Mouse (Mus musculus) forebrain, embryonic 11.5 days (tissue): ENCODE measurements around the gene Mthfr. TPM values are rescaled to one million over a fixed set of nuclear protein-coding genes. Genes with fewer than 3 reads are reported as not detected.

ENCODE experiments used
- ATAC-seq: fragments of 200-750 bp; cut with Nextera tagmentation; replicated peaks from 2 replicates; pipeline ENCODE4 v1.8.0; 2017; ENCODE audit warnings: moderate TSS enrichment; ENCODE audit not compliant: low FRiP score
- DNase-seq: peaks from one replicate; pipeline ENCODE4 v3.0.0-alpha.2; 2017; ENCODE audit warnings: low spot score
- H3K27ac ChIP-seq: fragments of 300-500 bp; sonication (generic); 2 replicates; pipeline ENCODE4 v1.5.1; 2014; ENCODE audit warnings: low read depth, low read length
- H3K27me3 ChIP-seq: fragments of 300-500 bp; sonication (generic); 2 replicates; pipeline ENCODE4 v1.6.1; 2014; ENCODE audit warnings: mild to moderate bottlenecking, low read length, mixed read lengths; ENCODE audit not compliant: control insufficient read depth, insufficient read depth
- H3K36me3 ChIP-seq: fragments of 300-500 bp; sonication (generic); 2 replicates; pipeline ENCODE4 v1.6.1; 2014; ENCODE audit warnings: mild to moderate bottlenecking, low read length, moderate library complexity, mixed read lengths; ENCODE audit not compliant: control insufficient read depth, insufficient read depth
- H3K4me1 ChIP-seq: fragments of 300-500 bp; sonication (generic); replicated peaks from 2 replicates; pipeline ENCODE4 v1.6.1; 2014; ENCODE audit warnings: low read length, mixed read lengths; ENCODE audit not compliant: control insufficient read depth, insufficient read depth
- H3K4me2 ChIP-seq: fragments of 300-500 bp; sonication (generic); 2 replicates; pipeline ENCODE4 v1.6.1; 2014; ENCODE audit warnings: low read depth, mild to moderate bottlenecking, low read length, moderate library complexity, mixed read lengths; ENCODE audit not compliant: severe bottlenecking
- H3K4me3 ChIP-seq: fragments of 300-500 bp; sonication (generic); 2 replicates; pipeline ENCODE4 v1.5.1; 2014; ENCODE audit warnings: low read depth, low read length
- H3K9ac ChIP-seq: fragments of 300-500 bp; sonication (generic); 2 replicates; pipeline ENCODE4 v1.6.1; 2014; ENCODE audit warnings: low read length
- H3K9me3 ChIP-seq: fragments of 300-500 bp; sonication (generic); 2 replicates; pipeline ENCODE4 v1.6.1; 2016; ENCODE audit warnings: low read length, mixed read lengths; ENCODE audit not compliant: control insufficient read depth
- WGBS: fragments of 180-500 bp; shearing (Covaris S2); extraction: QIAGEN DNeasy Blood & Tissue Kit; methylation state at CpG from one replicate; pipeline ENCODE4 v1.1.7; 2014; 5-methylcytosine and 5-hydroxymethylcytosine counted together
- polyA plus RNA-seq: library from polyadenylated mRNA; unstranded; fragments of >200 nt; fragmentation: Nextera tagmentation; extraction: Ambion mirVana; gene quantifications from 2 replicates; pipeline ENCODE4 v1.2.1, GENCODE M21; 2014

Gene Mthfr
- polyA plus RNA-seq, 1 experiment from 2014 or later, result 27.6 TPM

DNA sequence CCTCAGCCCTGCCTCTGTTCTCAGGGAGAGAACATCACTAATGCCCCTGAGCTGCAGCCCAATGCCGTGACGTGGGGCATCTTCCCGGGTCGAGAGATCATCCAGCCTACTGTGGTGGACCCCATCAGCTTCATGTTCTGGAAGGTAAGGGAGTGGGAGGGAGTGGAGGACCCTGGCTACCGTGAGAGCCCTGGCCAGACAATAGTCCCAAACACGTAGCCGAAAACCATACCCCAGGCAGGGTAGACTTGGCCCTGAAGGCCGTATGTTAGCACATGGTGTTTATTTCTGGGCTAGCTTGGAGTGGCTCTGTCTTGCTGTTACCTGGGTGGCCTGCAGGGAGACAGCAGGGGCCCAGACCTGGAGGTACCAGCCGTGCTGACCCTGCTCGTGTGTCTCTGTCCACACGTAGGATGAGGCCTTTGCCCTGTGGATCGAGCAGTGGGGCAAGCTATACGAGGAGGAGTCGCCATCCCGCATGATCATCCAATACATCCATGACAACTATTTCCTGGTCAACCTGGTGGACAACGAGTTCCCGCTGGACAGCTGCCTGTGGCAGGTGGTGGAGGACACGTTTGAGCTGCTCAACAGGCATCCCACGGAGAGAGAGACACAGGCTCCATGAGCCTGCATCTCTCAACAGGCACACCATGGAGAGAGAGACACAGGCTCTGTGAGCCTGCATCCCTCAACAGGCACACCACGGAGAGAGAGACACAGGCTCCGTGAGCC lies 16.3 kb downstream of the Mthfr start:
- H3K27ac ChIP-seq, result no peak overlapping the region
- no peaks in the 10 kb centered on the region for H3K27me3 ChIP-seq
- H3K4me2 ChIP-seq, result no peak overlapping the region
- no peaks in the 10 kb centered on the region for H3K9me3 ChIP-seq
- no peak overlapping the region for H3K4me3 ChIP-seq
- no peaks in the 10 kb centered on the region for H3K4me1 ChIP-seq
- H3K36me3 ChIP-seq, result peaks cover 6% of the 10 kb centered on the region; the same call in 1 of the 2 replicates
- DNase-seq, result peak; percentile 52
- no peak for ATAC-seq
- no peak overlapping the region for H3K9ac ChIP-seq
- 89% methylated on average over 21 of the region's 21 CpGs for WGBS

- H3K27ac ChIP-seq, result no peak overlapping the region
- H3K4me2 ChIP-seq, result no peak overlapping the region
- no peak for ATAC-seq
- no peaks in the 10 kb centered on the region for H3K27me3 ChIP-seq
- H3K9me3 ChIP-seq, result no peaks in the 10 kb centered on the region
- DNase-seq, result no peak
- H3K4me3 ChIP-seq, result no peak overlapping the region
- H3K9ac ChIP-seq, result no peak overlapping the region
- no peaks in the 10 kb centered on the region for H3K4me1 ChIP-seq
- peaks cover 6% of the 10 kb centered on the region; the same call in 1 of the 2 replicates for H3K36me3 ChIP-seq
- WGBS, result 92% methylated on average over 7 of the region's 7 CpGs
Measured at GRCm38 (mm10) chr4:148056246-148056645, 17.4 kb downstream of the Mthfr start.

GRCm38 (mm10) chr4:148056801-148057200 lies 17.9 kb downstream of the Mthfr start:
- Histone ChIP-seq H3K27me3 (no peaks in the 10 kb centered on the region), H3K4me1 (no peaks in the 10 kb centered on the region), H3K9me3 (no peaks in the 10 kb centered on the region), H3K4me2 (no peak overlapping the region), H3K9ac (no peak overlapping the region), H3K36me3 (peaks cover 6% of the 10 kb centered on the region; the same call in 1 of the 2 replicates), H3K27ac (no peak overlapping the region), H3K4me3 (no peak overlapping the region)
- DNase-seq, result no peak
- 81% methylated on average over 4 of the region's 4 CpGs for WGBS
- ATAC-seq, result no peak

GRCm38 (mm10) chr4:148057661-148058209 lies 18.9 kb downstream of the Mthfr start:
- Histone ChIP-seq H3K9ac (no peak overlapping the region), H3K27me3 (no peaks in the 10 kb centered on the region), H3K4me1 (no peaks in the 10 kb centered on the region), H3K4me2 (no peak overlapping the region), H3K9me3 (no peaks in the 10 kb centered on the region), H3K4me3 (no peak overlapping the region), H3K36me3 (peaks cover 6% of the 10 kb centered on the region; the same call in 1 of the 2 replicates), H3K27ac (no peak overlapping the region)
- DNase-seq (no peak), ATAC-seq (no peak)
- WGBS, result 67% methylated on average over 5 of the region's 5 CpGs

DNA sequence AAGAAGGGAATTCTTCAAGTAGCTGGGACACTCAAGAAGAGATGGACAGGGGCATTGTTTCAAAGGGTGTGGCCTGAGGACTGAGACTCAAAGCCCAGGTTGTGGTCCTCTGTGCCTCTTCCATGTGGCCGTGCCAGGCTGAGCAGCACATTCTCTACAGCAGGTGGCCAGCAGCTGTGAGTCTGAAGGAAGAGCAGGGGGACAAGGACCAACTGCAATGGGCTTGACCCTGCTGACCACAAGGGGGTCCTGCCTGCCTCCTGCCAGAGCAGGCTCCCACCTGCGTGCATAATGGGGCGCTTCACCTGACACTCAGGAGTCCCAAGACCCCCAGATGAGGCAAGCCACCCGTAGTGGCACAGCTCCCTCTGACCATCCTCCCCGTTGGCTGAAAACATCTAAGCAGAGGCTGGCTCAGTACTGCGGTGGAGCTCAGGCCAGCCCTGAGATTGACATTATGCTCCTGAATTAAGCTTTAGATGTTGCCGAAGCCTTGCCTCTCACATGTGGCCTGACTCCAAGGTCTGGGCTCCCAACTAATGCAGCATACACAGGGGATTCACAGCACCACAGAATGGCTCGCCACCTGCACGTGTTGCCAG lies 19.4 kb downstream of the Mthfr start:
- Histone ChIP-seq H3K4me3 (no peak overlapping the region), H3K4me1 (no peaks in the 10 kb centered on the region), H3K36me3 (peaks cover 6% of the 10 kb centered on the region; the same call in 1 of the 2 replicates), H3K9ac (no peak overlapping the region), H3K27me3 (no peaks in the 10 kb centered on the region), H3K4me2 (no peak overlapping the region), H3K9me3 (no peaks in the 10 kb centered on the region), H3K27ac (no peak overlapping the region)
- no peak for ATAC-seq
- no peak for DNase-seq
- WGBS, result 93% methylated on average over 9 of the region's 9 CpGs

DNA sequence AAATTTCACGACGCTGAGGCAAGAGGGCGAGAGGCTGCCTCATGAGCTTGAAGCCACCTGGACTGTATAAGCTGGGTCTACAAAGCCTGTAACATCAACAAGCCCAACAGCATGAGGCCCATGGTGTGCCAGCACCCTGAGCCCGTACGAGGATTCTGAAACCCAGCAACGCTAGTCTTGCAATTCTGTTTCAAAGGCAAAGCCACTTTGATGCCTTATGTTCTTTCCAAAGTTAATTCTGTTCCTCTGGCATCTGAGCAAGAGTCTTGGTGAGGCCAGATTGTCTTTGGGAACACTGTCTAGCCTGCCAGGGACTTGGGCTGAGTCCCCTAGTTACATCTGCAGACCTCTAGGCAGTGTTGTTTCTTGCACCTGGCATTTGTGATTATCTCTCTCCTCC lies 20.1 kb downstream of the Mthfr start:
- no peak overlapping the region for H3K4me3 ChIP-seq
- no peak overlapping the region for H3K27ac ChIP-seq
- DNase-seq, result no peak
- no peaks in the 10 kb centered on the region for H3K27me3 ChIP-seq
- H3K9me3 ChIP-seq, result no peaks in the 10 kb centered on the region
- no peak overlapping the region for H3K4me2 ChIP-seq
- no peak for ATAC-seq
- peaks cover 2% of the 10 kb centered on the region; the same call in 1 of the 2 replicates for H3K36me3 ChIP-seq
- H3K9ac ChIP-seq, result no peak overlapping the region
- 93% methylated on average over 6 of the region's 6 CpGs for WGBS
- H3K4me1 ChIP-seq, result no peaks in the 10 kb centered on the region

DNA sequence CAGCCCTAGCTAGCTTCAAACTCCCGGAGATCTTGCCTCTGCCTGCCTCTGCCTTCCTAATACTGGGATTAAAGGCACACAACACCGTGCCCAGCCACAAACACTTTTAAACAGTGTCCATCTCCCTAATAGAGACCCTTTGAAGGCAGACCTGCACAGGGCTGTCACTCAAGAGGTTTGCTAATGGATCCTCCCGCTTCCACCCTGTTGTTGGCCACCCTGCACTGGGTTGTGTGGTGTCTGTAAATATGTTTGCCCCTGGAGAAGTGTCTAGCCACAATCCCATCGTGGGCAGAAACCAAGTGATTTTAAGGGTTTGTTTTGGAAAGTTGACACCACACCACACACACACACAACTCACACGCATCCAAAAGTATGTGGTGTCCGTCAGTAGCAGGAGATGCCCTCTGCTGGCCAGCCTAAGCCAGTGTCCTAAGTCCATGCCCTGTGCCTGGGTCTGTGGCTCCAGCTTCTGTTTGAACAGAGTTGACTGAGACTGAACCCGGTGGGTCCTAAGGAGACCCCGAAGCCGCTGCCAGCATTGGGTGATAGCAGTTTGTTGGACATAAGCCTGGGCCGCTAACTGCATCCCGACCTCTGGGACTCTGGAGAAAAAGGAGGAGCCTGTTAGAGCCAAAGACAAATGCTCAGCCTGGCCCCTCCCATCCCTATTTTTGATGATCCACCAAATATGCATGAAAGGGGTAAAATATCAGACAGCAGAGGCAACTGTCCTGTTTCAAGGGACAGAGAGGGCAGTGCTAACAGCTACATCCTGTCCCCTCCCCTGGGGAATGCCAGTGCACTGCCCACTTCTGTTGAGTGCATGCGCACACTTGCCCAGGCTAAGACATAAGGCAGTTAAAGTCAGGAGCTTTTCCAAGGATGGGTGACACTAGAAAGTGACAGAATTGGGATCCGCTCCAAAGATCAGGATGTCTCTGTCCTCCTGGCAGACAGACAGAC lies 21.5 kb downstream of the Mthfr start:
- Histone ChIP-seq H3K4me1 (no peaks in the 10 kb centered on the region), H3K9ac (no peak overlapping the region), H3K36me3 (peaks cover 2% of the 10 kb centered on the region; the same call in 1 of the 2 replicates), H3K27me3 (no peaks in the 10 kb centered on the region), H3K4me2 (no peak overlapping the region), H3K4me3 (no peak overlapping the region), H3K27ac (no peak overlapping the region), H3K9me3 (no peaks in the 10 kb centered on the region)
- DNase-seq (no peak), ATAC-seq (peak; percentile 56)
- WGBS, result 51% methylated on average over 13 of the region's 13 CpGs

GRCm38 (mm10) chr4:148061086-148061480 lies 22.2 kb downstream of the Mthfr start:
- 91% methylated on average over 9 of the region's 9 CpGs for WGBS
- no peak for DNase-seq
- Histone ChIP-seq H3K4me2 (no peak overlapping the region), H3K9me3 (no peaks in the 10 kb centered on the region), H3K27ac (no peak overlapping the region), H3K27me3 (no peaks in the 10 kb centered on the region), H3K9ac (no peak overlapping the region), H3K4me3 (no peak overlapping the region), H3K36me3 (no peaks in the 10 kb centered on the region; the same call in 1 of the 2 replicates), H3K4me1 (no peaks in the 10 kb centered on the region)
- no peak for ATAC-seq
